Mouse (Mus musculus) ES-E14 (cell line): Measurements from ENCODE around the gene Ap1ar.

ENCODE experiments used
- CHD2 ChIP-seq: IDR thresholded peaks from 2 replicates; pipeline ENCODE4 v1.6.1; 2014; ENCODE audit warnings: mild to moderate bottlenecking, low read depth, low read length, inconsistent platforms
- HCFC1 ChIP-seq: IDR thresholded peaks from 2 replicates; pipeline ENCODE4 v1.6.1; 2012; ENCODE audit warnings: low read length, inconsistent platforms, borderline replicate concordance; ENCODE audit not compliant: insufficient read depth

GRCm38 (mm10) chr3:127863571-127863970 is 26.2 kb upstream of the Ap1ar start:
- TF ChIP-seq HCFC1, result no peak
- TF ChIP-seq CHD2, result no peak
